Mouse (Mus musculus) naive thymus-derived CD4-positive, alpha-beta T cell, adult 5 months (primary cell): Measurements from ENCODE around the gene Psg27. TPM values are rescaled to one million over a fixed set of nuclear protein-coding genes. Genes with fewer than 3 reads are reported as not detected.

ENCODE experiments used
- polyA plus RNA-seq: library from polyadenylated mRNA; unstranded; fragments of 100-300 nt; shearing (Covaris generic); gene quantifications from one replicate; pipeline ENCODE4 v1.2.1, GENCODE M21; 2017

The Psg27 gene
- polyA plus RNA-seq = not detected

GRCm38 (mm10) chr7:18567205-18567604, at the start of gene Psg27:
Gene Psg27, minus strand, starts transcription at chr7:18567305.

GRCm38 (mm10) chr7:18616401-18616800, 49.3 kb upstream of the Psg27 start, which contains the start of gene Psg23:
Gene Psg23, minus strand, starts transcription at chr7:18616501.

GRCm38 (mm10) chr7:18532169-18532568, 34.9 kb downstream of the Psg27 start, which contains the start of gene Psg25:
Gene Psg25, minus strand, starts transcription at chr7:18532269.

Other genes starting within 250 kb of the Psg27 start
- gene Psg18, start 212.3 kb downstream of the Psg27 start, polyA plus RNA-seq = not detected
- gene Psg28, start 135.3 kb downstream of the Psg27 start, polyA plus RNA-seq = not detected
- not detected for gene Psg26, start 83.1 kb downstream of the Psg27 start, polyA plus RNA-seq
- not detected for gene Psg25, start 35.0 kb downstream of the Psg27 start, polyA plus RNA-seq
- gene Psg23, start 49.2 kb upstream of the Psg27 start, polyA plus RNA-seq = not detected
- not detected for gene Psg21, start 89.4 kb upstream of the Psg27 start, polyA plus RNA-seq
- not detected for gene Psg20, start 118.9 kb upstream of the Psg27 start, polyA plus RNA-seq
- gene Psg22, start 150.8 kb upstream of the Psg27 start, polyA plus RNA-seq = not detected
- not detected for gene Psg19, start 231.2 kb upstream of the Psg27 start, polyA plus RNA-seq